Mouse (Mus musculus) large intestine, adult 2 months (tissue): ENCODE measurements around the gene Ubxn6. TPM values are rescaled to one million over a fixed set of nuclear protein-coding genes. Genes with fewer than 3 reads are reported as not detected.
"Not testable (repeated sequence)": the region's sequence is repeated elsewhere in the genome, so short reads cannot be mapped to it uniquely, and the experiment has no call there.

Experiments
- DNase-seq: peaks from one replicate; pipeline ENCODE4 v3.0.0-alpha.2; 2012; ENCODE audit warnings: low read depth, low spot score
- WGBS: fragments of 180-500 bp; shearing (Covaris S2); methylation state at CpG from one replicate; pipeline ENCODE4 v1.1.7; 2018; 5-methylcytosine and 5-hydroxymethylcytosine counted together
- polyA plus RNA-seq: library from polyadenylated mRNA; depleted of rRNA; stranded (reverse); fragments of >200 nt; gene quantifications from 2 replicates; pipeline ENCODE4 v1.2.3, GENCODE M21; 2012

Ubxn6 gene
- polyA plus RNA-seq, 1 experiment = 51.6 TPM

DNA sequence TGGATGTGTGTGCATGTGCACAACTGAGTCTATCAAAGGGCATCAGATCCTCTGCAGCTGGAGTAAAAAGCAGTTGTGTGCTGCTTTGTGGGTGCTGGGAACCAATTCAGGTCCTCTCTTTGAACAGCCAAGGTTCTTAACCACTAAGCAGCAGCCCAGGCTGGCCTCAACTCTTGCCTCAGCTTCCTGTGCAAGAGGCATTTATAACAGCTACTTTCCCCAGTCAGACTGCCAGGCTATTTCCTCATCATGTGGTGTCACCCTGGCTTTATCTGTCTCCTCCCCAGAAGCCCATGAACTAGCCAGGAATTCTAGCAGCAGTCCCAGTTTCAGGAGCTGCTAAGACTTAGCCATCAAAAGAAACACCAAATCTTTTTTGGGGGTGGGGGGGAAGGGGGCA, 8.4 kb downstream of the Ubxn6 start:
- no peak for DNase-seq

DNA sequence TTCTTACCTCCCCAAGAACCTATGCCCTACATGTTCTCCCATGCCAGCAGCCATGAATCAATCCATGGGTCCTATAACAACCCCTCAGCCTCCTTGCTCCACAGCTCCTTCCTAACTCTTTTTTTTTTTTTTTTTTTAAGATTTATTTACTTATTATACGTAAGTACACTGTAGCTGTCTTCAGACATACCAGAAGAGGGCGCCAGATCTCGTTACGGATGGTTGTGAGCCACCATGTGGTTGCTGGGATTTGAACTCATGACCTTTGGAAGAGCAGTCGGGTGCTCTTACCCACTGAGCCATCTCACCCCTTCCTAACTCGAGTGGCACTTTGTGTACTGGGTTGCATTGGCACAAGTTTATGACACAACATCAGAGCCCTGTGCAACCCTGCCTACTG, 9.1 kb downstream of the Ubxn6 start:
- DNase-seq = not testable (repeated sequence)
- 71% methylated on average over 6 of the region's 6 CpGs for WGBS

DNA sequence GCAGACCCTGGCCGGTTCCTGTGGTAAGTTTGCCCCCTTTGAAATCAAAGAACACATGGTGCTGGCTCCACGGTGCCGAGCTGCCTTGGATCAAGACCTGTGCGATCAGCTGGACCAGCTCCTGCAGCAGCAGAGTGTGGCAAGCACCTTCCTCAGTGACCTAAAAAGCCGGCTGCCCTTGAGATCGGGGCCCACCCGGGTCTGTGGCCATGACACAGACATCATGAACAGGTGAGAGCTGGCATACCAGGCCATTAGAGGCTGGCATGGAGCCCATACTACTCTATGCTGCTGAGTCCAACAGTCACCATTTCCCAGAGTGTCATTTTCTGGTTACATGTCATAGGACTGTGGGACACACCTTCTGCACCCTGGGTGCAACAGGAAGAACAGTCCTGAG, 12.7 kb downstream of the Ubxn6 start:
- WGBS = 85% methylated on average over 7 of the region's 7 CpGs
- no peak for DNase-seq

DNA sequence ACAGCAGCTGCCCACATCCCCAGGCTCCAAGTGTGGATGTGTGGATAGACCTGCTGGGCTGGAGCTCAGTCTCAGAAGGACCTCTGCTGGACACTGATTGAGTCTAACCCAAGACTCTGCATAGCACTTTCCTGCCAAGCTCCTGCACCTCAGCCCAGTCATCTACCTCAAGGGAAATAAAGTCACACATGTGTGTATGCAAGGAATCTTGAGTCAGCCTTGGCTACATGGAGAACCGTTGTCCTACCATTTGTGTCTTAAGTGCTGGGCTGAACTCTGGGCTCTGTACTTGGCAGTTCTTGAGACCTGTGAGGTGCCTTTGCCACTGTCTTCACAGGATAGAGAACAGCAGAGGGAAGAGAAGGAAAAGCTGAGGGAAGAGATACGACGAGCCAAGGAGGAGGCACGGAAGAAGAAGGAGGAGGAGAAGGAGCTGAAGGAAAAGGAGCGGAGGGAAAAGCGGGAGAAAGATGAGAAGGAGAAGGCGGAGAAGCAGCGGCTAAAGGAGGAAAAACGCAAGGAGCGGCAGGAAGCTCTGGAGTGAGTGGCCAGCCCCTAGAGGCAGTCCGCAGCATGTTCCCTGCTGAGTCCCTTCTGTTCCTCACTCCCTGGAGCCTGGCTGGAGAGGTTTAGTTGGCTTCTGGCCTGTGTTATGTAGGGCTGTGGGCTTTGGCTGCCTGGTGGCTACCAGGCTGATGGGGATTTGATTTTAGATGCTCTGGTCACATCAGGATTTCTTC, 17.3 kb downstream of the Ubxn6 start:
- no peak for DNase-seq
- WGBS = 93% methylated on average over 11 of the region's 11 CpGs

DNA sequence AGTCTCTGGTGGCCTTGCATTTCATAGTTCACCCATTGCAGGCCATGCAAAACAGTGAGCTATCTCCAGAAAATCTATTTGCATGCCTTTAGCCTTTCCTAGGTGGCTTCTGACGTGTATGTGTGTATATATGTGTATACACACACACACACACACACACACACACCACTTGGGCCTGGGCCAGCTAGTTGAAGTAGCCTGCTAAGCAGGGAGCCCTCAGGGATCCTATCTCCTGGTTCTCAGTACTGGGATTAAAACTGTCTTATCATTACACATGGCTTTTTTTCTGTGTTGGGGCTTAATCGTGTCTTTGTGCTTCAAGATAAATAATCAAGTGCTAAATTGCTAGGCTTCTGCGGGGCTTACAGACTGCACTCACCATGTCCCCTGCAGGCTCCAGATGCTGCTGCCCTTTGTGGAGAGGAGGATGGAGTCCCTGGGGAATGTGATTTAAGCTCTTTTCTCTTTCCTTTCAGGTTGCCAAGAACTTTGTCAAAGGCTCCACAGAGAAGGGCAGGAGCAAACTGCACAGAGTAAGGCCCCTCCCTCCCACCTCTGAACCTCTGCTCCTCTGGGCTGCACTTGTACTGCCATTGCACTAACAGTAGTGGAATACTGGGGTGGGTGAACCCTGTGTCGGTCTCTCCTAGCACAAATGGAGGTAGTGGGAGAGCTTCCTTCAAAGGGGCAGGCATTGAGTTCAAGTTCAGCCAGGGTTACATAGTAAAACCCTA, 18.7 kb downstream of the Ubxn6 start:
- WGBS = 68% methylated on average over 4 of the region's 4 CpGs
- no peak for DNase-seq

DNA sequence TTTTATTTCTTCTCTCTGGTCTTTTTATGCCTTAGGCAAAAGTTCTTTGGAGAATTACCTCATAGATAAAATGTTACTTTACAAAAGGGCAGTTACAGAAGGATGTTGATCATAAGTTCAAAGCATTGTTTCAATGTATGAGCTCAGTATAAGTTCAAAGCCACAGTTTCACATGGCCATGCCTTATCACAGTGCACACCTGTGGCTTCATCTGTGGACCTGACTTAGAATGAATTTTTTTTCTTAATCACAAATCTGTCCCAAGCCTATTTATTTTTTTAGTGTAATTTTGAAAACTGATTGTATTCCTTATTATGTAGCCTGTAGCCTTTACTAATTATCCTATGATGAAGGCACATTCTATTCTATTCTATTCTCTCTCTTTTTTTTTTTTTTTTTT, 19.9 kb downstream of the Ubxn6 start:
- DNase-seq = no peak

DNA sequence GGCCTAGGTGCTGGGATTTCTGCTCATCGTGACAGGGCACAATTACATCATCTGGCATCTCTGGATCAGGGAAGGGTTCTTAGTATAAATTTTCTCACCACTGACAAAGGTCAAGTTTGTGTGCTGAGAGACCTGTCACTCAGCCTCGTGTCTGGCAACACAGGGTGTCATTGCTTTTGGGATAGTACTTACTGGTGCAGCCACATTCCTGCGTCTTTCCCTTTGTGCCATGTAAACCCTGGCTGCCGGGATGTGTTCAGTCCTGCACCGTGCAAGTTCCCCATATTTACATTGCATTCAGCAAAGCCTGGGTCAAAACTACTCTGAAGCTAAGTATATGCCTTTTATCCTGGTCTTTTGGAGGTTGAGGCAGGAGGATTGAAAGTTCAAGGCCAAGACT, 23.5 kb downstream of the Ubxn6 start:
- 69% methylated on average over 5 of the region's 5 CpGs for WGBS
- no peak for DNase-seq

DNA sequence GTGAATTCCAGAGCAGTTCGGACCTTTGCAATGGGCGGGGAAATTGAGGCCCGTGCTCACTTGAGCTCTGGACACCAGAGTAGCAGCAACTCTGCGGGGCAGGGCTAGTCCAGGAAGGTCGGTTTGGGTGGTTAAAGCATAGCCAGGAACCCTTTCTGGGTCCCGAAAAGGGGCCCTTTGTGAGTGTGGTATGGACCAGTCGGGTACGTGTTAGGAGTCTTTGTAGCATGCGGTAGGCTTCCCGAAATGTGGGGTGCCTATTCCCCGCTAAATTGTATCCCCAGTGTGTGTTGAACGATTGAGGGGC, 34.0 kb downstream of the Ubxn6 start:
- under 1% methylated on average over 12 of the region's 12 CpGs for WGBS
- no peak for DNase-seq

DNA sequence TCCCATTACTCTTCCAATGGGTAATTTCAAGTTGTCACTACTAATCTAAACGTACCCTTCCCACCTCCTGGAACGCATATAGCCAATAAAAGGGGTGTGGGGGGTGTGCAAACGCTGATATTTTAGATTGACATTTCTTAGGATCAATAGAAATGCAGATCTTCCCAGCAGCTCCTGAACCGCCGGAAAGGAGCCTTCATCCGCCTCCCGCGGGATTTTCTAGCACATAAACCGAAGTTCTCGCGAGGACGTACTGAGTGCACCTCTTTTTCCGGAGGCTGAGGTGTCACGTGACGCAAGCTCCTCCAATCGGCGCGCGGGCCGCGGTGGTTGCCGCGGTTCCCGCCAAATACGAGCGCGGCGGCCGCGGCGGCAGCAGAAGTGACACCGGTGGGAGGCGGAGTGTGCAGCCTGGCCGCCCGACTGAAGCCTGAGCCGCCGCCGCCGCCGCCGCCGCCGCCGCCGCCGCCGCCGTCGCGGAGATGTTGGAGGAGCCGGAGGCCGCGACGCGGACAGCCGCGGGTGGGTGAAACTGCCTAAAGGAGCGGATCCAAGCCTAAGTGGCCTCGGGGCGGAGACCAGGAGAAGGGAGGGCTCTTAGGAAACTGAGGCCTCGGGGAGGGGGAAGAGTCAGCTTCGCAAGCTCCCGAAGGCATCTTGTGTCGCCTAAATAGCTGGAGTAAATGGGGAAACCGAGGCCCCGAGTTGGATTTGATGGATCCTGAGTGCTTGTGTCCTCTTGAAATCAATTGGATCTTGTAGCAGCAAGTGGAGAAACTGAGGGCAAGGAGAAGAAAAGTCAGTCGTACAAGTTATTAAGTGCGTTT, 34.6 kb downstream of the Ubxn6 start, which contains the start of gene Chaf1a:
Chaf1a (plus strand) TSS at position 410 of the 827 bp plus-strand sequence.
- WGBS = under 1% methylated on average over 68 of the region's 68 CpGs
- DNase-seq = peak; percentile 96

DNA sequence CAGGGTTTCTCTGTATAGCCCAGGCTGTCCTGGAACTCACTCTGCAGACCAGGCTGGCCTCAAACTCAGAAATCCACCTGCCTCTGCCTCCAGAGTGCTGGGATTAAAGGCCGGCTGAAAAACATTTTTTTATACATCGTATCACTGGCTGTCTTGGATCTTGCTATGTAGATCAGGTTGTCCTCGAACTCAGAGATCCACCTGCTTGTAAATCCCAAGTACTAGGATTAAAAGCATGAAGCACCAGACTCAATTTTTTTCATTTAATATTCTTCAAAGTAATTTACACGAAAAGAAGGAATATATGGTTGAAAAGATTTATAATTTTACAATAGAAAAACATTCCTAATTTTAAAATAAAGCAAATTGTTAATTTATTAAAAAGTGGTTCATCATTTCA, 35.5 kb downstream of the Ubxn6 start:
- 61% methylated on average over 4 of the region's 4 CpGs for WGBS
- DNase-seq = no peak

DNA sequence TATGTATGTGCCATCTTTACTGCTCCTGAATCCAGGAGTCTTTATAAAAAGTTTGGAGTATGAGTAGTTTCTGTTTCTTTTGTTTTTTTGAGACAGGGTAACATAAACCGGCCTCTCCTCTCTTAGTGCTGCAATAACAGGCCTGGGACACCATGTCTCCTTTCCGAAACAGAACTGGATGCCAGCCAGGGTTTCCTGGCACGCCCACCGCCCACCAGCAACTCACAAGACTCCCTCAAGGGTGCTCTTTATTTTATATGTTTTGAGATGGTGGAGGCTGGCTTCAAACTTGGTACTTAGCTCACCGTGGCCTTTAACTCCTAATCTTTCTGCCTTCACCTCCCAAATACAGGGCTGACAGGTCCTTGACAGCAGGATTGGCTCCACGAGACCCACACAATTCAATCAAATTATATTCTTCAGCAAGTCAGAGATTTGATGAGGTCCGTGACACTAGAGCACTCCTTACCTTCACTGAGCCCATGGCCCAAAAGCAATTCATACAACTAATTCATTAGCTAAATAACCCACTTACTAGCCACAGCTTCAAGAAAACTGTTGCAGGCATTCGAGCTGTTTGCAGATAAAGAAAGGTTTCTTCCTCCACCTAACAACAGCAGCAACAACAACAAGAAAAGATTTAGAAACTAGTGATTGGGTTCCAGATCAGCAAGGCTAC, 36.1 kb downstream of the Ubxn6 start:
- 70% methylated on average over 8 of the region's 8 CpGs for WGBS
- no peak for DNase-seq

DNA sequence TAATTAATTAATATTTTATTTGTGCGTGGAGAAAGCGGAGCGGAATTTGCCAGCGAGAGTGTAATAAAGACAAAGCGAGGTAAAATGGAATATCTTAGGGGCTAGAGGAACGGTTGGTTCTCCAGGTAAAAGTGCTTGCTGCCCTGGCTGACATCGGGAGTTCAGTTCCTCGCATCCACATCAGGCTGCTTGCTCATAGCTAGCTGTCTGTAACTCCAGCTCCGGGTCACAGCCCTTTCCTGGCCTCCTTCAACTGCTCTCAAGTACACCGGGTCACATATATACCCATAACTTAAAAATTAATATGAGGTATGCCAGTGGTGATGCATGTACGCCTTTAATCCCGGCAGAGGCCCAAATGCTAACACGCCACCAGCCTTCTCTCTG, 37.9 kb downstream of the Ubxn6 start:
- WGBS = 31% methylated on average over 13 of the region's 13 CpGs
- no peak for DNase-seq

DNA sequence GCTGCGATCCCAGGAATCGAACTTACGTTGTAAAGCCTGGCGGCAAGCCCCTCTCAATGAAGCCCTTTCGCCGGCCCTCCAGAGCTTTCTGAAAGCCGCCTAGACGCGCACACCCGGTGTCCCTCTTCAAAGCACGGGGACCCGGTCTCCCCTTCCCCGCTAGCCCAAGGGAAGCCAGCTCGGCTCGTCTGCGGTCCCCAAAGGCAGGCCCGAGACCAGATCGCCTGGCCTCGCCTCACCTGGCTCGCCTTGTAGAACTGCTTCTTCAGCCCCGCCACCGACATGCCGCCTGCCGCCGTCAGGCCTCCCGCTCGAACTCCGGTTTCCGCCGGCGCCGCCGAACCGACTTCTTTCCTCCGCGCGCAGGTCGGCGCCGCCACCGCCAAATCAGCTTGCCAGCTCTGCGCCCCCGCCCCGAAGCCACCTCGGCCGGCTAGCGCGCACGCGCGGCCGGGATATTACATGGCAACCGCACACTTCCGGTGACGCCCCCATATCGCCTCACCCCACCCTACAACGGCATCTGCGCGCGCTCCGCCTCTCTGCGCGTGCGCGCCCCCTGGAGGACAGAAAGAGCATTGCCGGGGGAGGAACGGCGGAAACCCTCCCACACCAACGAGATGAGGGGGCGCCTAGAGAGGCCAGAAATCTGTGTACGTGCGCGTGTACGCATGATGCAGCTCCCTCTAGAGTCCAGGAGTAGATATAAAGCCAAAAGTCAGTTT, 38.5 kb downstream of the Ubxn6 start, which contains the start of gene Sh3gl1:
Sh3gl1 (minus strand) TSS at position 460 of the 725 bp plus-strand sequence.
- peak; percentile 80 for DNase-seq
- under 1% methylated on average over 74 of the region's 74 CpGs for WGBS

DNA sequence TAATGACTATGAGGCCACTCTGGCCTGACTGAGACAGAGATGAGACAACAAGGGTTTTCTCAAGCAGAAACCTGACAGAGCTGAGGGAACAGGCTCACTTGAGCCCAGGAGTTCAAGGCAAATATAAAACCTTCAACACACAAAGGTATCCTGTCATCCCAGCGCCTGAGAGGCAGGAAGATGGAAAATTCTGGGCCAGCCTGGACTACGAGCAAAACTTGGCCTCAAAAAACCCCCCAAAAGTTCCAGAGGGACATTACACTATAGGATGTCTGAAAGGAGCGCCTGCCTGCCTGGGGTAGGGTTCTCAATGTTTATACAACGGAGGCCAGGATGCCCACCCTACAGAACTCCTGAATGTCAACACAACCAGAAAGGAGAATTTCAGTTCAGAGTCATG, 39.6 kb downstream of the Ubxn6 start:
- DNase-seq = no peak
- WGBS = 58% methylated on average over 4 of the region's 4 CpGs

DNA sequence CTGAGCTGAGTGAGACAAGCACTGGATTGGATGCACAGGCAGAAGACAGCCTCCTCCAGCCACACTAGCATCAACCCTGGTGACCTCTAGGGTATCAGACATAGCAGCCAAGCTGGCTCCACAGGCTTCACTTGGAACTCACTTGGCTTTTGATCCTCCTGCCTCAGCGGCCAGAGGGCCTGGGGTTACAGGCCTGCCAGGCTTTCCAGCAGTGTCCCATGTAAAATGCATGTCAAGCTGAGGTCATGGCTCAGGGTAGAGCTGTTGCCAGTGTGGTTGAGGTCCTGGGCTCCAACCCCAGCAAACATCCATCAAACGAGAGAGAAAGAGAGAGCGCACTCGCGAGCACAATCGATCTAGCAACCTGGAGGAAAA, 40.1 kb downstream of the Ubxn6 start:
- DNase-seq = no peak
- WGBS = 76% methylated on average over 6 of the region's 6 CpGs

DNA sequence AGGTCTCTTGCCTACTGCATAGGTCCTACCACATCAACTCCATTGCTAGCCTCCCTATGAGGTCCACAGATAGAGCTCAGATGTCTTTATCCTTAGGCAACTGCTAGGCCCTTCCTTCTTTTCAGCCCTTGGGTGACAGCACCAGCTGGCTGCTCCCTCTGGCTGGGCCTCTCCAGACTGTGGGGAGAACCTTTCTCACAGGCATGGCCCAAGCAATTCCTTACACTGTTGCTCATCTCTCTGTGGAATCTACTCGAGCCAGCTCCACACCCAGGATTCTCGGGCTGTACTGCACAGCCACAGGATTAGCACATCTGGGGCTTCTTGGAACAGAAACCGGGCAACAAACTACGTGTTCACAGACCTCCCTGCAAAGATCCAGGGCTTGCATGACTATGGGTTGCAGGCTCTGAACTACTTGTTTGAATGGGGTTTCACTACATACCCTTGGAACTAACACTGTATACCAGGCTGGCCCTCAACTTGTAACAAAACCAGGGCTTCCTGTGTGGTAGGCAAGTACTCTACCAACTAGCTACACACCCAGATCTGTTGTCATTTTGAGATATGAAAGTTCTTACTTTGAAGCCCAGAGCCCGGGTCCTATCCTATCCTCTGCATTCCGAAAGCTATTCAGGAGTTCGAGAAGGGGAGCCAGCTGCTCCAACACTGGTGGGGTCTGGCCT, 40.6 kb downstream of the Ubxn6 start:
- WGBS = 67% methylated on average over 7 of the region's 7 CpGs
- DNase-seq = no peak

DNA sequence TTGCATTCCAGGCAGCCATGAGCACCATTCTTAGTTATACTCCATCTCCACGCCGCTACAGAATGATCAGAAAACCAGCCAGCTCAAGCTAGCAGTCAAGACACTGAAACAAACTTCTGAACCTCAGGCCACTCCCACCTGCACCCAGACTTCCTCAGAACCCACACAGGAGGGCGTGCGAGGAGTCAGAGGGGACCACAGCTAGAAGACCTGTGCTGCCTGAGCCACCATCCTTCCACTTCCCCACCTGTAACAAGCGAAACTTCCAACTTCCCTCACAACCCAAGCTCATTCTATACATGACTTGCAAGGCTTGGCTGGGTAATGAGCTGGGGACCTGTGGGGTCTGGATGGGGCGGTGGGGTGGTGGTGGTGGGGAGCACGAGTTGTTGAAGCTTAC, 42.0 kb downstream of the Ubxn6 start:
- no peak for DNase-seq
- 61% methylated on average over 7 of the region's 7 CpGs for WGBS

DNA sequence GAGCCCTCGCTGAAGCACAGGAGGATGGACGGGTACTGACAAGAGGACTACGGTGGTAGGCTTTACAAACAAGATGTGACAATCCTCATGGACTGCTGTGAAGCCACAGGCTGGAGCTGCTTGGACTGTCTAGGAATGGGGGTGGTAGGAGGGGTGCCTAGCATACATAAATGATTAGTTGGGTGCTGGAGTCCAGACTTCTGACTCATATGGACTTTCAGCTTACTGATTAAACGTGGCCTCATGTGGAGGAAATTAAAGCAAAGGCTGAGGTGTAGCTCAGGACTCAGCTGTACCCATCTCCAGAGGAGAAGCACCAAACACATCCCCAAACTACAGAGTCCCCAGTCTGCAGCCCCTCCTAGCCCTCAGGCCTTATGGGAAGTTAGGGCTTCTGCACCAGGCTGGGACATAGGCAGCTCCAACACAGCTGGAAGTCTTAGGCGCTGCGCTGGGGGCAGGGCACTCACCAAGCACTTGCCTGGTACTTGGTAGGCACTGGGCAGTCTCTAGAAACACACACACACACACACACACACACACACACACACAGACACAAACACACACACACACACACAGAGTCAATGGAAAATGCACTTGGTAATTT, 42.6 kb downstream of the Ubxn6 start:
- DNase-seq = no peak
- WGBS = 61% methylated on average over 6 of the region's 6 CpGs

DNA sequence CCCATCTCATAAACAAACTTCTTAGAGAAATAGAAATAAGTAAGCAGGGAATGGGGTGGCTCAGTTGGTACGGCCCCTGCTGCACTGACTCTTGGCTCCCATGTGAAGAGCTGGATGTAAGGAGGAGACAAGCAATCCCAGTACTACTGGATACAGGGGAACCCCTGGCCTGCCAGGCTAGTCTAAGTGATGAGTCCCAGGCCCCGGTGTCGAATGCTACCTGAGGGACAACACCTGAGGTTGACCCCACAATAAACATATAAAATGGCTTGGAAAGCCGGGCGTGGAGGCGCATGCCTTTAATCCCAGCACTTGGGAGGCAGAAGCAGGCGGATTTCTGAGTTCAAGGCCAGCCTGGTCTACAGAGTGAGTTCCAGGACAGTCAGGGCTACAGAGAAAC, 43.4 kb downstream of the Ubxn6 start:
- DNase-seq = no peak
- WGBS = 77% methylated on average over 7 of the region's 7 CpGs
